In the genomic region with DNA sequence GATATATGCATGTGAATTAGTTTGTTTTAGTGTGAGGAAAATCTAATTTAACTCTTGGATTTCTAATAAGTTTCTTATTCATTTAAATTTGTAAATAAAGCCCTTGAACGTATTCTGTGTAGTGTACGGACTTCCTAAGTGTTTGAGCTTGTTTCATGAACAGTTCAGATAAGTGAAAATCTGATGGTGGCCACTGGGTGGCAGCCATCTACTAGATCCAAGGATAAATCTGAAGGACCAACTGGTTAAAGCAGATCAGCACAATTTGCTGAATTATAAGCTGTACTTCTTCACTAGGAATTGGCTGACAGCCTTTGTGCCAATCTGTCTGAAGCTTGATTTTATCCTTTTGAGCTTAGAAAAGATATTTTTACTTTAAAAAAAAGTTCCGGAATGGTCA, we compare ENCODE assay signal across 8 mouse cellular contexts.
DNase-seq lines count a peak whose midpoint lies in the region; ATAC-seq and TF ChIP-seq lines count a peak whose summit lies in the region.

No protein-coding gene starts in this region.

- DNase-seq in WW6 (ENCODE audit: low read depth, low spot score), result peak; percentile 3
- peak; percentile 63 to 66 for DNase-seq in cerebellum, postnatal 36 days
- DNase-seq in frontal cortex, postnatal 25 days (ENCODE audit: low spot score in 2 of 2), result peak; percentile 55 to 61
- peak; percentile 66 to 82 for DNase-seq in kidney, postnatal 36 days
- peak; percentile 41 to 57 for DNase-seq in lung, adult 18-20 months
- DNase-seq in right cerebral cortex, postnatal 14 days, result peak; percentile 70

- H3K27me3 ChIP-seq in intestine, postnatal 0 days (replicated peaks; ENCODE audit: control insufficient read depth, insufficient read depth, low read length), result no peaks in the 10 kb centered on the region
- no peaks in the 10 kb centered on the region for H3K27me3 ChIP-seq in intestine, embryonic 15.5 days (replicated peaks)

- H3K4me1 ChIP-seq in intestine, postnatal 0 days (replicated peaks; ENCODE audit: control insufficient read depth, insufficient read depth, low read length), result no peaks in the 10 kb centered on the region
- H3K4me1 ChIP-seq in intestine, embryonic 15.5 days (replicated peaks), result no peaks in the 10 kb centered on the region

- TF ChIP-seq CTCF in intestine, postnatal 0 days (IDR thresholded peaks at IDR 0.05; ENCODE audit: low read depth), result peak; percentile 80

- H3K9me3 ChIP-seq in intestine, postnatal 0 days (ENCODE audit: control insufficient read depth), result no peaks in the 10 kb centered on the region
- H3K9me3 ChIP-seq in intestine, embryonic 15.5 days, result no peaks in the 10 kb centered on the region

- H3K27ac ChIP-seq in intestine, postnatal 0 days (ENCODE audit: low read depth, low read length), result no peak overlapping the region
- H3K27ac ChIP-seq in intestine, embryonic 15.5 days, result no peak overlapping the region

- ATAC-seq in intestine, postnatal 0 days, result no peak
- no peak for ATAC-seq in intestine, embryonic 15.5 days

- WGBS in intestine, postnatal 0 days, result 47% methylated on average over 3 of the region's 3 CpGs
- WGBS in intestine, embryonic 15.5 days, result 58% methylated on average over 3 of the region's 3 CpGs

- no peak overlapping the region for H3K9ac ChIP-seq in intestine, postnatal 0 days (ENCODE audit: low read depth, low read length)
- no peak overlapping the region for H3K9ac ChIP-seq in intestine, embryonic 15.5 days

- H3K4me3 ChIP-seq in intestine, postnatal 0 days (ENCODE audit: low read depth, low read length), result no peak overlapping the region
- no peak overlapping the region for H3K4me3 ChIP-seq in intestine, embryonic 15.5 days (replicated peaks)

- H3K4me2 ChIP-seq in intestine, postnatal 0 days (replicated peaks; ENCODE audit: low read depth), result no peak overlapping the region
- no peak overlapping the region for H3K4me2 ChIP-seq in intestine, embryonic 15.5 days (replicated peaks)

- H3K36me3 ChIP-seq in intestine, postnatal 0 days (ENCODE audit: control insufficient read depth, insufficient read depth), result no peaks in the 10 kb centered on the region
- no peaks in the 10 kb centered on the region for H3K36me3 ChIP-seq in intestine, embryonic 15.5 days

Comparison
In these comparisons a context has a peak if more than half of its experiments do, and no peak if none do; other contexts are left out.
1. DNase-seq: peak in every context shown above with its lines; median percentile 74 in kidney, postnatal 36 days; 70 in right cerebral cortex, postnatal 14 days; 64 in cerebellum, postnatal 36 days; 58 in frontal cortex, postnatal 25 days; 49 in lung, adult 18-20 months; 3 in WW6.